Mouse (Mus musculus) midbrain, postnatal 0 days (tissue): ENCODE results near the gene Ap3d1. TPM values are rescaled to one million over a fixed set of nuclear protein-coding genes. Genes with fewer than 3 reads are reported as not detected.

Experiments
- ATAC-seq: fragments of 200-750 bp; cut with Nextera tagmentation; 2 replicates; pipeline ENCODE4 v1.8.0; 2017; ENCODE audit warnings: moderate number of reproducible peaks, mild to moderate bottlenecking, moderate TSS enrichment, moderate library complexity; ENCODE audit not compliant: low FRiP score
- DNase-seq: peaks from one replicate; pipeline ENCODE4 v3.0.0-alpha.2; 2015; ENCODE audit warnings: low spot score
- H3K27ac ChIP-seq: fragments of 300-500 bp; sonication (generic); 2 replicates; pipeline ENCODE4 v1.5.1; 2014; ENCODE audit warnings: low read depth, mild to moderate bottlenecking, low read length, mixed read lengths
- H3K27me3 ChIP-seq: fragments of 300-500 bp; sonication (generic); 2 replicates; pipeline ENCODE4 v1.6.1; 2014; ENCODE audit warnings: low read length, control low read depth, mixed read lengths; ENCODE audit not compliant: insufficient read depth
- H3K36me3 ChIP-seq: fragments of 300-500 bp; sonication (generic); 2 replicates; pipeline ENCODE4 v1.6.1; 2014; ENCODE audit warnings: low read length, control low read depth, mixed read lengths; ENCODE audit not compliant: insufficient read depth
- H3K4me1 ChIP-seq: fragments of 300-500 bp; sonication (generic); 2 replicates; pipeline ENCODE4 v1.6.1; 2014; ENCODE audit warnings: mild to moderate bottlenecking, control low read depth, antibody characterized with exemption, low read length, mixed read lengths; ENCODE audit not compliant: insufficient read depth
- H3K4me2 ChIP-seq: fragments of 300-500 bp; sonication (generic); 2 replicates; pipeline ENCODE4 v1.6.1; 2014; ENCODE audit warnings: low read depth, mild to moderate bottlenecking, low read length, mixed read lengths; ENCODE audit not compliant: poor library complexity, severe bottlenecking
- H3K4me3 ChIP-seq: fragments of 300-500 bp; sonication (generic); 2 replicates; pipeline ENCODE4 v1.5.1; 2014; ENCODE audit warnings: low read depth, mild to moderate bottlenecking, low read length, moderate library complexity
- H3K9ac ChIP-seq: fragments of 300-500 bp; sonication (generic); replicated peaks from 2 replicates; pipeline ENCODE4 v1.6.1; 2014; ENCODE audit warnings: mild to moderate bottlenecking, low read length, moderate library complexity, mixed read lengths; ENCODE audit not compliant: poor library complexity, severe bottlenecking
- H3K9me3 ChIP-seq: fragments of 300-500 bp; sonication (generic); 2 replicates; pipeline ENCODE4 v1.6.1; 2016; ENCODE audit warnings: low read length, control low read depth
- CTCF ChIP-seq: IDR thresholded peaks from 2 replicates; pipeline ENCODE4 v1.5.1; 2016; ENCODE audit warnings: antibody characterized with exemption, mild to moderate bottlenecking
- WGBS: fragments of 180-500 bp; shearing (Covaris S2); extraction: QIAGEN DNeasy Blood & Tissue Kit; methylation state at CpG from one replicate; pipeline ENCODE4 v1.1.7; 2014; 5-methylcytosine and 5-hydroxymethylcytosine counted together
- polyA plus RNA-seq: library from polyadenylated mRNA; unstranded; fragments of >200 nt; fragmentation: Nextera tagmentation; extraction: Ambion mirVana; gene quantifications from 2 replicates; pipeline ENCODE4 v1.2.1, GENCODE M21; 2015
- total RNA-seq: library from RNA; depleted of rRNA; stranded (reverse); fragments of >200 nt; gene quantifications from 2 replicates; pipeline ENCODE4 v1.2.3, GENCODE M21; 2014

Gene Ap3d1
- total and polyA plus RNA-seq, 2 experiments from 2014 or later = 105 to 183 TPM

DNA sequence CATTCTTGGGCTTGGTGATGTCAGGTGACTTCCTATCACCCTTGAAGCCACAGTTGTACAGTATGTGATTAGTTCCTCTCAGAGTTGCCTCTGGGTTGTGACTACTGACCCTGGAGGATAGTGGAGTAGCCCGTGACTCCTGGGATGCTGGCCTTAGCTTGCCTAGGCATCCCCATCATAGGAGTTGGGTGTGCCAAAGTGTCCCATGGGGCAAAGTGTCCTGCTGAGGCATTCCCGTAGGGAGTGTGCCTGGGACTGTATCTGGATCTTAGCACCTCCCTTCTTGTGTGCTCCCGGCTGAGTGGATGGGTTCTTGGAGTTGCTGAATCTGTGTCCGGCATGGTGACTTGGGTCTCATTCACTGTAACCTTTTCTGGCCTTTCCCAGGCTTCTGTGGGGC lies 32.9 kb upstream of the Ap3d1 start:
- Histone ChIP-seq H3K4me1 (no peaks in the 10 kb centered on the region), H3K4me2 (no peak overlapping the region), H3K36me3 (peaks cover 79% of the 10 kb centered on the region), H3K9me3 (no peaks in the 10 kb centered on the region), H3K27ac (no peak overlapping the region), H3K9ac (no peak overlapping the region), H3K27me3 (no peaks in the 10 kb centered on the region), H3K4me3 (no peak overlapping the region)
- ATAC-seq (0 out of 2 replicates have a peak, but pooled peaks have one; percentile 8), DNase-seq (no peak)
- 93% methylated on average over 4 of the region's 4 CpGs for WGBS
- no peak for TF ChIP-seq CTCF

DNA sequence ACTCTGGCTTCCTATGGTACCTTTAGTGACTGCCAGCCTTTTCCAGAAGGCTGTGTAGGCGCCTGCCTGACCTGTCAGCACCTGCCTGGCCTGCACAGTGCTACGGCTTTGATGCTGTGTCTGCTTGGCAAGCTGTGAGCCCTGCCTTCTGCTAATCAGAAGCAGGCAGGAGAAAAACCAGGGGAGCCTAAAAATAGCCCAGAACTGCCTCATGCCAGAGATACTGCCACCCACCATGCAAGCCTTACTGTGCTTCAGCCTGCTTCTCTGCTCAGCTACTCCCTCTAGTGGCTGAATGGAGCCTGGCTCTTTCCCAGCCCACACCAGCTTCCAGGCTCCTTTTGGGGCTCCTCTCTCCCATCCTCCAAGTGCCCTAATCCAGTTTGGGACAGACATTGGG lies 32.5 kb upstream of the Ap3d1 start:
- Histone ChIP-seq H3K27me3 (no peaks in the 10 kb centered on the region), H3K27ac (peak overlapping the region; percentile 70), H3K36me3 (peaks cover 77% of the 10 kb centered on the region), H3K4me2 (no peak overlapping the region), H3K9ac (no peak overlapping the region; the same call in 1 of the 2 replicates), H3K9me3 (no peaks in the 10 kb centered on the region), H3K4me3 (no peak overlapping the region), H3K4me1 (no peaks in the 10 kb centered on the region)
- ATAC-seq (peak; percentile 59), DNase-seq (peak; percentile 90)
- 67% methylated on average over 2 of the region's 2 CpGs for WGBS
- peak; percentile 90 for TF ChIP-seq CTCF

DNA sequence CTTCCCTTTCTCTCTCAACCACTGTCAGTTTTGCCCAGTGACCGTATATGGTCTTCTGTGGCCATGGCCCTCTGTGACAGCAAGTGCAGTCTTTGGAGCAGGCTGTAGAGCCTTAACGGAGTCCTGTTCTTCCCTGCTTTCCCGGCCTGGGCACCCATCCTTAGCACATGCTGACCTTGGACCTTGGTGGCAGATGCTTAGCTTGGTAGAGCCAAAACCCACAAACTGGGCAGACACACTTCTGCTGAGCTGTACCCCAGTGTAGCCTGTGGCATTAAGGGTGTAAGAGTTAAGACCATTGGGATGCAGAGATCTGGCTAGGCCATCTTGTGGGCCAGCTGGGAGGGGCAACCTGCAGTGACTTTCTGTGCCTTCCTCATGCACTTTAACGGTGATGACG lies 31.8 kb upstream of the Ap3d1 start:
- 88% methylated on average over 5 of the region's 5 CpGs for WGBS
- DNase-seq (no peak), ATAC-seq (no peak)
- TF ChIP-seq CTCF = no peak
- Histone ChIP-seq H3K4me3 (no peak overlapping the region), H3K4me1 (no peaks in the 10 kb centered on the region), H3K9me3 (no peaks in the 10 kb centered on the region), H3K9ac (no peak overlapping the region), H3K27me3 (no peaks in the 10 kb centered on the region), H3K36me3 (peaks cover 80% of the 10 kb centered on the region), H3K27ac (peak overlapping the region; percentile 70; the same call in 1 of the 2 replicates), H3K4me2 (no peak overlapping the region)

DNA sequence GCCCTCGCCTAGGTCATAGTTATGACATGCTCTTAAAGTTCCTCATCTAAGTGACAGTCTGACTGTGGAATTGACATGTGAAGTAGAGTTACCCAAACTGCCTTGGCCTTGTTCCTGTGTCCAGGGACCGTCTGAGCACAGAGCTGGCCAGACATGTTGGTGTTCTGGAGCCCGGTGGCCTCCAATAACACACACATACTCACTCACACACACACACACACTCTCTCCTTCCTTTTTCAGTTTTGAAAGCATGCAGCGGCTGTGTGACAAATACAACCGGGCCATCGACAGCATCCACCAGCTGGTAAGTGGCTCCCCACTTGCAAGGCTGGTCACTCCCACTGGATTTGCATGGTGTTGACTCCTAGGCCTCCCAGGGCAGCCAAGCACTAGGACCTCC lies 26.3 kb upstream of the Ap3d1 start:
- no peak overlapping the region for H3K4me2 ChIP-seq
- 93% methylated on average over 6 of the region's 6 CpGs for WGBS
- peaks cover 71% of the 10 kb centered on the region for H3K36me3 ChIP-seq

DNA sequence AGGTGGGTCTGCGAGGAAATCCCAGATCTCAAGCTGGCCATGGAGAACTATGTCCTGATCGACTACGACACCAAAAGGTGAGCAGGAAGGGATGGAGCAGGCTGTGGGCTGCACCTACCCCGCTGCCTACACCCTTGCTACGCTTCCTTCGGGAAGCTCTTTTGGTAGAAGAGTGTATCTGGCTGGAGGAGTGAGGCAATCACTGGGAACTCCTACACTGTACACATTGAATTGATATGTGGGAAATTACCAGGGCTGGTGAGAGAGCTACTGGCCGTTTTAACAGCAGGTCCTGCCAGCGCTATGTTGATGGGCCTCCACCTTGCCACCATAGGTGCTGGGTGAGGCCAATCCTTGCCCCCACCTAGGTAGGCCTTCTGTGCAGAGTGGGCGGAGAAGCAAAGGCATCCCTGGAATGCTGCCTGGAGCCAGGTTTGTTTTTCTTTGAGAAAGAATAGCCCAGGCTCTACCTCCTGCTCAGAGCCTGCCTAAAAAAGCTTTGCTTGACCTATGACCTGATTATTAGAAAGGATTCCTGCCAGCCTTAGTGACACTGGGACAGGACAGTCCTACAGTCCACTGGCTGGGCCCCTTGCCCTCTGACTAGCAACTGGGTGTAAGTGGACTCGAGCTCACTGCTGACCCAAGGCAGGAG lies 24.2 kb upstream of the Ap3d1 start:
- Histone ChIP-seq H3K27me3 (no peaks in the 10 kb centered on the region), H3K4me3 (no peak overlapping the region), H3K27ac (no peak overlapping the region), H3K9ac (no peak overlapping the region), H3K4me2 (no peak overlapping the region), H3K36me3 (peaks cover 54% of the 10 kb centered on the region), H3K9me3 (no peaks in the 10 kb centered on the region), H3K4me1 (no peaks in the 10 kb centered on the region)
- no peak for TF ChIP-seq CTCF
- ATAC-seq (no peak), DNase-seq (no peak)
- 86% methylated on average over 10 of the region's 10 CpGs for WGBS

More for the DNA sequence above, 26.3 kb upstream of the Ap3d1 start:
- Histone ChIP-seq H3K27ac (no peak overlapping the region), H3K4me3 (no peak overlapping the region), H3K9me3 (no peaks in the 10 kb centered on the region), H3K27me3 (no peaks in the 10 kb centered on the region), H3K4me1 (no peaks in the 10 kb centered on the region), H3K9ac (no peak overlapping the region)
- no peak for DNase-seq
- no peak for TF ChIP-seq CTCF
- ATAC-seq = no peak

DNA sequence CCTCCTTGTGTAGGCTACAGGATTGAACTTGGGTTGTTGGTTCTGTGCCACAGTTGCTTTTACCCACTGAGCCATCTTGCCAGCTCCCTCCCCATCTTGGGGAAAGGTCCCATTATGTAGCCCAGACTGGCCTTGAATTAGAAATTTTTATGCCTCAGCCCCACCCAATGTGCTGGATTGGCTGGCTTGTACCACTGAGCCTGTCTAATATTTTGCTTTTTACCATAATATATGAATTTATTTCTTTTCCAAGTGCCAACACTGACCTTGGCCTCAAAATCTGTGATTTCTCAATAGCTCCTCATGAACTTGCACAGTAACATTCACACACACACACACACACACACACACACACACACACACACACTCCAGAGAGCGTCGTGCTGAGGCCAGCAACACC lies 23.7 kb upstream of the Ap3d1 start:
- no peak overlapping the region for H3K27ac ChIP-seq
- no peak overlapping the region for H3K4me3 ChIP-seq
- H3K36me3 ChIP-seq = peaks cover 49% of the 10 kb centered on the region
- no peaks in the 10 kb centered on the region for H3K9me3 ChIP-seq
- ATAC-seq (no peak), DNase-seq (no peak)
- no peaks in the 10 kb centered on the region for H3K4me1 ChIP-seq
- 98% methylated on average over 2 of the region's 2 CpGs for WGBS
- no peaks in the 10 kb centered on the region for H3K27me3 ChIP-seq
- H3K9ac ChIP-seq = no peak overlapping the region
- no peak for TF ChIP-seq CTCF
- H3K4me2 ChIP-seq = no peak overlapping the region
